Mouse (Mus musculus): ENCODE measurements at regions not wholly inside any gene's neighbourhood (a gene's known extent, or its start where the extent isn't known, plus 50 kb on each side); places are given as distances from the start of the nearest gene placed in this dataset.

DNA sequence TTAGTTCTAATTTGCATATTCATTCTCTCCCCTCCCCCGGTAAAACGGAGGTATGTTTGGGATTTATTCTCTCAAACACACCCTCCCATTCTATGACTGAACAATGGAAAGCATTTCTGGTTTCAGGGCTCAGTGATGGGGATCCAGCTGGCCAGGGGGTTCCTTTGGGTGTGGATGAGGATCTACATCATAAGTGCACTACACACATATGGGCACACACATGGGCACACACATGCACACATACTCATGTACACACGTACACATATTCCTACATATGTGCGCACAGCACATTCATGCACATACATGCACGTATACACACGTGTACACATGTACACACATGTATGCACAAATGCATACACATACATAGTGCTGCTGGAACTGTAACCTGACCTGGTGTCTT, 292.4 kb downstream of the Zfp706 start:
- TF ChIP-seq GATA1 (IDR thresholded peaks at IDR 0.05; ENCODE audit: borderline replicate concordance, low read length) (no peak), FLI1 (IDR thresholded peaks at IDR 0.05; ENCODE audit: low read length) (no peak)
